Mouse (Mus musculus): ENCODE measurements at regions not wholly inside any gene's neighbourhood (a gene's known extent, or its start where the extent isn't known, plus 50 kb on each side); places are given as distances from the start of the nearest gene placed in this dataset.

- TF ChIP-seq MAFK (IDR thresholded peaks at IDR 0.05; ENCODE audit: borderline replicate concordance, low read depth, low read length) (no peak), NELFE (IDR thresholded peaks at IDR 0.05; ENCODE audit: low read depth, low read length) (no peak), CTCF (IDR thresholded peaks at IDR 0.05 in 2 of 3, conservative IDR thresholded peaks at IDR 0.05 in 1 of 3; ENCODE audit: control insufficient read depth in 1 of 3, insufficient read depth in 1 of 3, low read depth in 2 of 3, low read length in 3 of 3, poor library complexity in 1 of 3, severe bottlenecking in 1 of 3) (no peak), ELF1 (IDR thresholded peaks at IDR 0.05; ENCODE audit: low read depth, low read length) (no peak), ZMIZ1 (IDR thresholded peaks at IDR 0.05; ENCODE audit: low read depth, low read length) (no peak), POLR2A (IDR thresholded peaks at IDR 0.05; ENCODE audit: control insufficient read depth in 1 of 2, insufficient read depth in 1 of 2, low read depth in 1 of 2, low read length in 2 of 2, poor library complexity in 1 of 2) (no peak)
These were observed 124.8 kb downstream of the Irs2 start for GRCm38 (mm10) chr8:10883418-10883817.
